Mouse (Mus musculus) spleen, adult 2 months (tissue): ENCODE measurements around the gene Rab11fip3. TPM values are rescaled to one million over a fixed set of nuclear protein-coding genes. Genes with fewer than 3 reads are reported as not detected.

Experiments
- DNase-seq, 2 experiments: peaks; one replicate each; pipeline versions ENCODE4 v3.0.0 to v3.0.0-alpha.2; 2012 to 2021; ENCODE audit warnings: low spot score in 2 of 2, low read depth in 1 of 2
- H3K27ac ChIP-seq: fragments of 200-500 bp; 2 replicates; pipeline ENCODE4 v1.5.1; 2012; ENCODE audit warnings: low read length, inconsistent platforms; ENCODE audit not compliant: insufficient read depth
- H3K27me3 ChIP-seq: fragments of 200-500 bp; 2 replicates; pipeline ENCODE4 v1.6.1; 2012; ENCODE audit warnings: mild to moderate bottlenecking, moderate library complexity, low read length, inconsistent platforms; ENCODE audit not compliant: control insufficient read depth, insufficient read depth
- H3K36me3 ChIP-seq: fragments of 200-500 bp; 2 replicates; pipeline ENCODE4 v1.6.1; 2012; ENCODE audit warnings: mild to moderate bottlenecking, low read length, inconsistent platforms; ENCODE audit not compliant: control insufficient read depth, insufficient read depth
- H3K4me1 ChIP-seq: fragments of 200-500 bp; 2 replicates; pipeline ENCODE4 v1.6.1; 2011; ENCODE audit warnings: inconsistent platforms; ENCODE audit not compliant: control insufficient read depth, insufficient read depth, insufficient read length
- H3K4me3 ChIP-seq: fragments of 200-500 bp; 2 replicates; pipeline ENCODE4 v1.5.1; 2011; ENCODE audit warnings: mild to moderate bottlenecking, inconsistent platforms; ENCODE audit not compliant: insufficient read depth, insufficient read length; ENCODE audit errors: extremely low read depth
- CTCF ChIP-seq: fragments of 200-500 bp; IDR thresholded peaks from 2 replicates; pipeline ENCODE4 v1.5.1; 2011; ENCODE audit warnings: mild to moderate bottlenecking, inconsistent platforms; ENCODE audit not compliant: insufficient read depth, insufficient read length, insufficient replicate concordance; ENCODE audit errors: extremely low read depth
- POLR2A ChIP-seq: fragments of 200-500 bp; IDR thresholded peaks from 2 replicates; pipeline ENCODE4 v1.6.1; 2011; ENCODE audit warnings: low read depth, low read length, inconsistent platforms
- WGBS: fragments of 180-500 bp; shearing (Covaris S2); methylation state at CpG from one replicate; pipeline ENCODE4 v1.1.7; 2018; 5-methylcytosine and 5-hydroxymethylcytosine counted together
- polyA plus RNA-seq: library from polyadenylated mRNA; depleted of rRNA; stranded (reverse); fragments of >200 nt; gene quantifications from 2 replicates; pipeline ENCODE4 v1.2.3, GENCODE M21; 2012

Rab11fip3 gene
- polyA plus RNA-seq, 1 experiment = 13.3 TPM

DNA sequence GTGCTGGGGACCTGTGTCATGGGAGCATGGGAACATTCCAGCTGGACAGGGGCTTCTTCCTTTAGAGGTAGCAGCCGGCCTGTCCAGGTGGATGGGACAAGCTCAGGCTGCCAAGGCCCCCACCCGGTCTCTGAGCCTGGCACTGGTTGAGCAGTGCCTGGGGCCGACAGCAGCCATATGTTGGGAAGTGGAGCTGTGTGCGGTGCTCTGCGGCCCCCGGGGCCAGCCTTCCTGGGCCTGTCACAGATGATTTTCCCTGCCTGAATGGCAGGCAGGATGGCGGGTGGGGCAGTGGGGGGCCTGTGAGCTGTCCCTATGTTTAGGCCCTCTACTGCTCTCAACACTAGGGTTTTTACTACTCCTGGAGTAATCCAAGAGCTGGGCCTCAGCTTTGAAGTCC lies 113.2 kb downstream of the Rab11fip3 start:
- no peak overlapping the region for H3K27ac ChIP-seq
- 82% methylated on average over 7 of the region's 7 CpGs for WGBS

DNA sequence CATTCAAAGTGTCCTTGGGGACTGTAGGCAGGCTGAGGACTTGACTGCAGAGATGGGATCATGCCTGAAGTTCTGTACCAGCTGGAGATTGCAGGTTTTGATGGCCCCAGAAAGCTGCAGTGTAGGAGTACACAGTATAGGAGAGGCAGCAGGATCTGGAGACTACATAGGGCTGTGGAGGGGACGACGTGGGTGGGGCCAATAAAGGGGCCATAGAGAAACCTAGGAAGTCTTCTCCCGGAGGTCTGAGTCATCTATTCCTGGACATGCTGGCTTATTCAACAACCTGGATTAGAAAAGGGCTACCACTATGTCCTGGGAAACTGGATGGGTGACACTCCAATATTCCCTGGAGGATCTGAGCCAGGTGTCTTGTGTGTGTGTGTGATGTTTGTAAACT lies 113.6 kb downstream of the Rab11fip3 start:
- DNase-seq = no peak
- TF ChIP-seq POLR2A = no peak
- no peak for TF ChIP-seq CTCF
- H3K27me3 ChIP-seq = peaks cover 12% of the 10 kb centered on the region
- no peak overlapping the region for H3K4me3 ChIP-seq
- peaks cover 7% of the 10 kb centered on the region for H3K36me3 ChIP-seq
- 54% methylated on average over 3 of the region's 3 CpGs for WGBS
- peaks cover 4% of the 10 kb centered on the region; the same call in 1 of the 2 replicates for H3K4me1 ChIP-seq
- H3K27ac ChIP-seq = no peak overlapping the region

More for the DNA sequence above, 113.2 kb downstream of the Rab11fip3 start:
- H3K36me3 ChIP-seq = peaks cover 7% of the 10 kb centered on the region
- H3K4me1 ChIP-seq = peaks cover 4% of the 10 kb centered on the region; the same call in 1 of the 2 replicates
- TF ChIP-seq POLR2A = no peak
- TF ChIP-seq CTCF = no peak
- DNase-seq = no peak
- no peak overlapping the region for H3K4me3 ChIP-seq
- peaks cover 10% of the 10 kb centered on the region for H3K27me3 ChIP-seq

DNA sequence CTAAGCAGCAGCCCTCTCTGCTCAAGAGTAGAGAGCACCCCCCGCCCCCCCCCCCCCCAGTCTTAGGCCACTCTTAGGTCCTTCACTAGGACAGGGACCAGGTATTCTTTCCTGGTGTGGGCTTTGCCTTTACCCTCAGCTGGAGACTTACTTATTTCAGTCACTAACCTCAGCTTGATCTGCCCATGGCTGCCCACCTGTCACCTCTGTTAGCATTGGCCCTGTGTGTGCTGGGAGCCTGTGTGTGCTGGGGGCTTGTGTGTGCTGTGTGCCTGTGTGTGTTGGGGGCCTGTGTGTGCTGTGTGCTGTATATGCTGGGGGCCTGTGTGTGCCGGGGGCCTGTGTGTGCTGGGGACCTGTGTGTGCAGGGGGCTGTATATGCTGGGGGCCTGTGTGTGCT lies 114.7 kb downstream of the Rab11fip3 start:
- Histone ChIP-seq H3K27ac (no peak overlapping the region), H3K4me1 (peaks cover 4% of the 10 kb centered on the region; the same call in 1 of the 2 replicates), H3K27me3 (peaks cover 12% of the 10 kb centered on the region), H3K36me3 (no peaks in the 10 kb centered on the region; the same call in 1 of the 2 replicates), H3K4me3 (no peak overlapping the region)
- WGBS = 91% methylated on average over 2 of the region's 2 CpGs
- no peak for TF ChIP-seq CTCF
- no peak for TF ChIP-seq POLR2A
- no peak for DNase-seq

DNA sequence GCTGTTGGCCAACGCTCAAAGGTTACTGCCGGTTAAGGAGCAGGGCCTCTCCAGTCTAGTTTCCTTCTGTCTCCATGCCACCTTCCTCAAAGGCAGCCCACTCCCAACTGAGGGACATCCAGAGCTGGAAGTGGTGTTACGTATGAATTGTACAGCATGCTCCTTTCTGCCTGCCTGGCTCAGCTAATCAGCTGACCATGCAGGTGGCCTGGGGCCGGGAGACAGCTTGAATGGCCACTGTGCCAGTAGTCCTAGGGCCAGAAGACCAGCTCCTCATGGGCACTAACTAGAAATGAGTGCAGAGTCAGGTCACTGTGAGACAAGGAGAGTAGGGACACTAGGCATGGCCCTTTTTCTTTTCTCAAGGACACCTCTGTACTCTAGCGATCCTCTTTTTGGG lies 116.2 kb downstream of the Rab11fip3 start:
- Histone ChIP-seq H3K4me3 (no peak overlapping the region), H3K36me3 (no peaks in the 10 kb centered on the region), H3K4me1 (peaks cover 4% of the 10 kb centered on the region; the same call in 1 of the 2 replicates), H3K27ac (no peak overlapping the region), H3K27me3 (peaks cover 12% of the 10 kb centered on the region)
- TF ChIP-seq CTCF (no peak), POLR2A (no peak)
- 91% methylated on average over 5 of the region's 5 CpGs for WGBS
- no peak for DNase-seq

DNA sequence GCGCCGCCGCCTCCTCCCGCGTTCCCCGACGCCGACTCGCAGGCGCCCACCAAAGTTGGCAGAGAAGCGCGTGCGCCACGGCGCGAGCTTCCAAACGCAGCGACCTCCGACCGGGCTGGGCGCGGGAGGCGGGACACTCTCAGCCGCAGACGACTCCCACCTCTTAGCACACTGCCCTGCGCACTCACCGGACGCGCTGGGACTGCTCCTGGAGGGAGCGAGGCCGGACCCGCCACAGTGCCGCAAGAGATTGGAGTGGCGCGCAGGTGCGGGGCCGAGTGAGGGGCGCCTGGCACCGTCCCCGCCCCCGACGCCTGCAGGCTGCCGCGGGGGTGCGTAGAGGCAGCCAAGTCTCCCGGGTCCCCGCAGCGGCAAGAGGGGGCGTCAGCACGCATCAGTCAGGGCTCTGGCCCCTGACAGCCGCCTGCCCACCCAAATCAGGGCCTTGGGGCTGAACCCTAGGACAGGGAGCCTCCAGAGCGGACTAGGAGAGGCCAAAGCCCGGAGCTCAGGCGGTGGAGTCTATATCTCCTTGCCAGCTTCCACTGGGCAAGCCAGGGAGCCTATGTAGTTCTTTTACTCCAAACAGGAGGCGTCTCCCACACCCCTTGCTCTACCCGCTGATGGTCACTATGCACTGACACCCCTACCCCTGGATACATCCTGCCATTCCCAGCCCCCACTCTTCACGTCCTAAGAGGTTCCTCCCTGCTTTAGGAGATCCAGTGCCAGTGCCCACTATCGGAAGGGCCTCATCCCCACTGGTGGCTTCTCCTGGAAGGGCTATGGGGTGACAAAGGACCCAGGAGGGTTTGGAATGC lies 117.3 kb downstream of the Rab11fip3 start, which contains the start of gene A930017K11Rik:
A930017K11Rik (minus strand) TSS at position 763 of the 821 bp plus-strand sequence.
- 6% methylated on average over 58 of the region's 58 CpGs for WGBS
- Histone ChIP-seq H3K36me3 (no peaks in the 10 kb centered on the region), H3K4me3 (no peak within 1 kb of the TSS), H3K27me3 (peaks cover 12% of the 10 kb centered on the region), H3K27ac (no peak within 1 kb of the TSS), H3K4me1 (peaks cover 4% of the 10 kb centered on the region; the same call in 1 of the 2 replicates)
- no peak for DNase-seq
- TF ChIP-seq CTCF (no peak), POLR2A (no peak)

DNA sequence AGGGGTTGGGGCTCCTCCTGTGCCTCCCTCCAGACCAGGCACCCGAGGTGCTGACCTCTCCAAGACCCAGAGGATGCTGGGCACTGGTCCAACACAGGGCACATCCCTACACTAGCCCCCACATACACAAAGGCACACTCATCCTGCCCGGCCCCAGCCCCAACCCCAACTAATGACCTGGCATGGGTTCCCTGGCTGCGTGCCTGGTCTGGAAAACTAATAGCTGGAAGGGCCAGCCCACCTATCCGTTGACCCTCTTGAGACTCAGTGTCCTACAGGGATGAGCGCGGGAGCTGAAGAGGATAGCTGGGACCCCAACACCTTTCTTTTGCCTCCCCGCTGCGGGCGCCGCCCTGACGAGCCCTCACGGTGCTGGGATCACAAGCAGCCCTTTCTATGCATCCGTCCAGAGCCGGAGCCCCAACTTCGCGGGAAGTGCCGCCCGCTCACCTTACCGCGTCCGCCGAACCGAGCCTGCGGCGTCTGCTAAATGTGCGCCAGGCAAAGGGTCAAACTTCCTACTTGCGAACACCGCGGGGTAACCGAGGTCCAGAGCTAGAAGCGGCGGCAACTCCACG lies 118.0 kb downstream of the Rab11fip3 start:
- peaks cover 4% of the 10 kb centered on the region; the same call in 1 of the 2 replicates for H3K4me1 ChIP-seq
- no peak overlapping the region for H3K27ac ChIP-seq
- 2% methylated on average over 33 of the region's 33 CpGs for WGBS
- peaks cover 12% of the 10 kb centered on the region for H3K27me3 ChIP-seq
- H3K36me3 ChIP-seq = no peaks in the 10 kb centered on the region
- no peak overlapping the region for H3K4me3 ChIP-seq
- no peak for DNase-seq
- TF ChIP-seq POLR2A (no peak), CTCF (no peak)
